Mouse (Mus musculus) liver, adult 2 months (tissue): Measurements from ENCODE around the gene Rnf126.
A peak's percentile ranks its signal among the peaks of the same experiment; 100 is the strongest.

ENCODE experiments used
- CTCF ChIP-seq: fragments of 200-500 bp; IDR thresholded peaks from 2 replicates; pipeline ENCODE4 v1.5.1; 2011; ENCODE audit warnings: low read depth, low read length, control low read depth
- POLR2A ChIP-seq: fragments of 200-500 bp; IDR thresholded peaks from 2 replicates; pipeline ENCODE4 v1.6.1; 2011; ENCODE audit warnings: low read length, control low read depth; ENCODE audit not compliant: insufficient read depth; ENCODE audit errors: extremely low read depth

DNA sequence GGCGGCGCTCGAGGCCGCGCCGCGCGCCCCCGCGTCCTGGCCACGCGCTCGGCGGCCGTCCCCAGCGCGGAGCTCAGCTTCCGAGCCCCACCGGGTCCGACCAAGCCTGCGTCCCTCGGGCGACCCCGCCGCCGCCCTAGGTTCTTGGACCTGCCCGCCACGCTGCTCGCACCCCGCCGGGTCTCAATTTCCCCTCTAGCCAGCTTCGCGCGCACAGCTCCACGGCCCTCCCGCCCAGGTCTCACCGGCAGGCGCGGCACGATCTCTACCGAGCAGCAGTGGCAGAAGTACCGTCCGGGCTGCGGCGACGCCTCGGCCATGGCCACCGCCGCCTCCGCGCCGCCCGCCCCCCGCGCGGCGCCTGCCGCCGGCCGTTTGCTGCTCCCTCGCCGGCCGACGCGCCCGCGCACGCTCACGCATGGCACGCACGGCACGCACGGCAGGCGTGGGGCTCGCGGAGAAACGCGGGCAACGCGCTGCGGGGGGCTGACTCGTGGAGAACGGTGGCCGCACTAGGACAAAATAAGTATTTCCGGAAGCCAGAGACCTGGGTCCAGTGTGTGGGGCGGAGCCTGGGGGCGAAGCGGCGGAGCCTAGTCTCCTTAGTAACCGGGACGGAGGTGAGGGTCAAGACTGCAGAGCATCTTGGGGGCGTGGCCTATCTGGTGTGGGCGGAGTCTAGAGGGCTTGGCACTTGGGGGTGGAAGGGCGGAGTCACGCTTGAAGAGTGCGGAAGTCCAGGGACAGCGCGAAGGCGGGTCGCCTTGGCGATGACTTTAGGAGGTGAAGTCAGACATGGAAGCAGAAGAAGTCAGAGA, at the start of gene Rnf126:
- TF ChIP-seq CTCF: no peak
- TF ChIP-seq POLR2A: peak; percentile 51; the same call in 1 of the 2 replicates
